Mouse (Mus musculus) MEL (cell line): ENCODE measurements at regions not wholly inside any gene's neighbourhood (a gene's known extent, or its start where the extent isn't known, plus 50 kb on each side); places are given as distances from the start of the nearest gene placed in this dataset.

Source experiments
- DNase-seq: peaks from one replicate; pipeline ENCODE4 v3.0.0; 2011; ENCODE audit warnings: low read depth, low spot score
- H3K27ac ChIP-seq: 2 replicates; pipeline ENCODE4 v1.5.1; 2012; ENCODE audit warnings: low read depth, mild to moderate bottlenecking, control low read depth, low read length, moderate library complexity; ENCODE audit not compliant: control insufficient read depth
- H3K27me3 ChIP-seq, 2 experiments: fragments of 150-350 bp in 1 of 2; sonication (generic) in 1 of 2; 2 replicates each; pipeline ENCODE4 v1.6.1; 2012; ENCODE audit warnings: low read length in 2 of 2, mild to moderate bottlenecking in 2 of 2, improper control_type of control experiment in 1 of 2, moderate library complexity in 1 of 2; ENCODE audit not compliant: insufficient read depth in 2 of 2, control insufficient read depth in 1 of 2
- H3K36me3 ChIP-seq, 2 experiments: 2 replicates each; pipeline ENCODE4 v1.6.1; 2012 to 2014; ENCODE audit warnings: low read length in 2 of 2, improper control_type of control experiment in 1 of 2, inconsistent platforms in 1 of 2, mild to moderate bottlenecking in 1 of 2; ENCODE audit not compliant: insufficient read depth in 2 of 2, control insufficient read depth in 1 of 2
- H3K4me1 ChIP-seq, 2 experiments: fragments of 150-350 bp in 1 of 2; sonication (generic) in 1 of 2; 2 replicates each; pipeline ENCODE4 v1.6.1; 2012; ENCODE audit warnings: low read length in 2 of 2, improper control_type of control experiment in 1 of 2, mild to moderate bottlenecking in 1 of 2; ENCODE audit not compliant: insufficient read depth in 2 of 2, control insufficient read depth in 1 of 2
- H3K4me3 ChIP-seq, 2 experiments: fragments of 150-350 bp in 1 of 2; sonication (generic) in 1 of 2; 2 replicates each; pipeline ENCODE4 v1.5.1; 2012; ENCODE audit warnings: low read depth in 2 of 2, low read length in 2 of 2, mild to moderate bottlenecking in 2 of 2, moderate library complexity in 2 of 2, control low read depth in 1 of 2, improper control_type of control experiment in 1 of 2; ENCODE audit not compliant: control insufficient read depth in 1 of 2, insufficient read depth in 1 of 2
- H3K79me2 ChIP-seq: 2 replicates; pipeline ENCODE4 v1.6.1; 2012; ENCODE audit warnings: mild to moderate bottlenecking, low read length, moderate library complexity; ENCODE audit not compliant: control insufficient read depth, poor library complexity, insufficient read depth
- H3K9ac ChIP-seq: 2 replicates; pipeline ENCODE4 v1.6.1; 2012; ENCODE audit warnings: low read depth, mild to moderate bottlenecking, control low read depth, low read length, moderate library complexity; ENCODE audit not compliant: control insufficient read depth, poor library complexity, severe bottlenecking
- H3K9me3 ChIP-seq: fragments of 150-350 bp; sonication (generic); replicated peaks from 2 replicates; pipeline ENCODE4 v1.6.1; 2012; ENCODE audit warnings: mild to moderate bottlenecking, low read length, improper control_type of control experiment, moderate library complexity; ENCODE audit not compliant: insufficient read depth
- BHLHE40 ChIP-seq: IDR thresholded peaks from 2 replicates; pipeline ENCODE4 v1.6.1; 2012; ENCODE audit warnings: low read depth, mild to moderate bottlenecking, inconsistent platforms, low read length, improper control_type of control experiment, borderline replicate concordance
- CHD1 ChIP-seq: IDR thresholded peaks from 2 replicates; pipeline ENCODE4 v1.6.1; 2012; ENCODE audit warnings: low read depth, mild to moderate bottlenecking, inconsistent platforms, low read length, improper control_type of control experiment
- CTCF ChIP-seq, 3 experiments: IDR thresholded peaks in 2 of 3; conservative IDR thresholded peaks in 1 of 3; 2 replicates each; pipeline ENCODE4 v1.5.1; 2011 to 2012; ENCODE audit warnings: low read length in 3 of 3, low read depth in 2 of 3, mild to moderate bottlenecking in 2 of 3, improper control_type of control experiment in 1 of 3, inconsistent platforms in 1 of 3, mixed read lengths in 1 of 3, moderate library complexity in 1 of 3; ENCODE audit not compliant: control insufficient read depth in 1 of 3, insufficient read depth in 1 of 3, poor library complexity in 1 of 3, severe bottlenecking in 1 of 3
- EP300 ChIP-seq, 2 experiments: IDR thresholded peaks; 2 replicates each; pipeline ENCODE4 v1.6.1; 2011; ENCODE audit warnings: improper control_type of control experiment in 2 of 2, low read length in 2 of 2, low read depth in 1 of 2, mild to moderate bottlenecking in 1 of 2
- GABPA ChIP-seq: IDR thresholded peaks from 2 replicates; pipeline ENCODE4 v1.6.1; 2012; ENCODE audit warnings: low read depth, mild to moderate bottlenecking, inconsistent platforms, low read length, improper control_type of control experiment, moderate library complexity
- GATA1 ChIP-seq: IDR thresholded peaks from 2 replicates; pipeline ENCODE4 v1.6.1; 2011; ENCODE audit warnings: low read depth, low read length, improper control_type of control experiment
- HCFC1 ChIP-seq: IDR thresholded peaks from 2 replicates; pipeline ENCODE4 v1.6.1; 2012; ENCODE audit warnings: low read depth, mild to moderate bottlenecking, inconsistent platforms, low read length, improper control_type of control experiment, moderate library complexity
- MAFK ChIP-seq: IDR thresholded peaks from 2 replicates; pipeline ENCODE4 v1.6.1; 2011; ENCODE audit warnings: low read depth, mild to moderate bottlenecking, low read length, improper control_type of control experiment, borderline replicate concordance
- MAX ChIP-seq: IDR thresholded peaks from 2 replicates; pipeline ENCODE4 v1.6.1; 2011; ENCODE audit warnings: low read length, improper control_type of control experiment
- MAZ ChIP-seq: IDR thresholded peaks from 2 replicates; pipeline ENCODE4 v1.6.1; 2012; ENCODE audit warnings: low read depth, mild to moderate bottlenecking, inconsistent platforms, low read length, improper control_type of control experiment
- MEF2A ChIP-seq: IDR thresholded peaks from 2 replicates; pipeline ENCODE4 v1.6.1; 2014; ENCODE audit warnings: low read depth, mild to moderate bottlenecking, inconsistent platforms, low read length, improper control_type of control experiment; ENCODE audit not compliant: poor library complexity, insufficient replicate concordance, severe bottlenecking; ENCODE audit errors: extremely low read depth
- MXI1 ChIP-seq: IDR thresholded peaks from 2 replicates; pipeline ENCODE4 v1.6.1; 2011; ENCODE audit warnings: mild to moderate bottlenecking, low read depth, low read length, improper control_type of control experiment
- MYC ChIP-seq: IDR thresholded peaks from 2 replicates; pipeline ENCODE4 v1.6.1; 2011; ENCODE audit warnings: low read depth, mild to moderate bottlenecking, low read length, improper control_type of control experiment, moderate library complexity
- NELFE ChIP-seq: IDR thresholded peaks from 2 replicates; pipeline ENCODE4 v1.6.1; 2011; ENCODE audit warnings: low read depth, low read length, improper control_type of control experiment
- NRF1 ChIP-seq: IDR thresholded peaks from 2 replicates; pipeline ENCODE4 v1.6.1; 2014; ENCODE audit warnings: low read depth, mild to moderate bottlenecking, inconsistent platforms, low read length, improper control_type of control experiment, moderate library complexity; ENCODE audit not compliant: poor library complexity, insufficient read depth, severe bottlenecking
- POLR2AphosphoS2 ChIP-seq: IDR thresholded peaks from 2 replicates; pipeline ENCODE4 v1.6.1; 2011; ENCODE audit warnings: low read length, improper control_type of control experiment
- POLR2AphosphoS5 ChIP-seq: IDR thresholded peaks from 2 replicates; pipeline ENCODE4 v1.6.1; 2012; ENCODE audit warnings: low read depth, borderline replicate concordance, mild to moderate bottlenecking, inconsistent platforms, low read length, moderate library complexity, mixed read lengths
- RAD21 ChIP-seq: IDR thresholded peaks from 2 replicates; pipeline ENCODE4 v1.6.1; 2011; ENCODE audit warnings: mild to moderate bottlenecking, low read depth, low read length, improper control_type of control experiment
- RCOR1 ChIP-seq: IDR thresholded peaks from 2 replicates; pipeline ENCODE4 v1.6.1; 2012; ENCODE audit warnings: low read depth, mild to moderate bottlenecking, inconsistent platforms, low read length, improper control_type of control experiment
- SIN3A ChIP-seq: IDR thresholded peaks from 2 replicates; pipeline ENCODE4 v1.6.1; 2012; ENCODE audit warnings: low read length, improper control_type of control experiment, inconsistent platforms
- SMC3 ChIP-seq: IDR thresholded peaks from 2 replicates; pipeline ENCODE4 v1.6.1; 2011; ENCODE audit warnings: low read depth, low read length, improper control_type of control experiment
- TBP ChIP-seq: IDR thresholded peaks from 2 replicates; pipeline ENCODE4 v1.8.0; 2011; ENCODE audit warnings: low read depth, low read length, improper control_type of control experiment
- UBTF ChIP-seq: IDR thresholded peaks from 2 replicates; pipeline ENCODE4 v1.6.1; 2012; ENCODE audit warnings: low read depth, mild to moderate bottlenecking, inconsistent platforms, low read length, improper control_type of control experiment, moderate library complexity, borderline replicate concordance; ENCODE audit not compliant: insufficient read depth
- USF2 ChIP-seq, 2 experiments: IDR thresholded peaks; 2 replicates each; pipeline ENCODE4 v1.6.1; 2011 to 2012; ENCODE audit warnings: improper control_type of control experiment in 2 of 2, low read length in 2 of 2, borderline replicate concordance in 1 of 2, inconsistent platforms in 1 of 2, low read depth in 1 of 2, mild to moderate bottlenecking in 1 of 2; ENCODE audit not compliant: insufficient read depth in 1 of 2
- ZC3H11A ChIP-seq: IDR thresholded peaks from 2 replicates; pipeline ENCODE4 v1.6.1; 2012; ENCODE audit warnings: low read depth, mild to moderate bottlenecking, inconsistent platforms, low read length, improper control_type of control experiment
- ZKSCAN1 ChIP-seq: IDR thresholded peaks from 2 replicates; pipeline ENCODE4 v1.6.1; 2012; ENCODE audit warnings: low read depth, mild to moderate bottlenecking, inconsistent platforms, low read length, improper control_type of control experiment, moderate library complexity
- ZMIZ1 ChIP-seq: IDR thresholded peaks from 2 replicates; pipeline ENCODE4 v1.6.1; 2012; ENCODE audit warnings: low read depth, mild to moderate bottlenecking, inconsistent platforms, low read length, improper control_type of control experiment, moderate library complexity
- ZNF384 ChIP-seq: IDR thresholded peaks from 2 replicates; pipeline ENCODE4 v1.6.1; 2012; ENCODE audit warnings: low read depth, mild to moderate bottlenecking, inconsistent platforms, low read length, improper control_type of control experiment

GRCm38 (mm10) chr13:117550108-117550507, 52.0 kb upstream of the Hcn1 start:
- Histone ChIP-seq H3K9me3 (no peaks in the 10 kb centered on the region), H3K9ac (no peak overlapping the region), H3K27ac (no peak overlapping the region), H3K4me1 (no peaks in the 10 kb centered on the region), H3K27me3 (no peaks in the 10 kb centered on the region), H3K4me3 (no peak overlapping the region), H3K36me3 (no peaks in the 10 kb centered on the region), H3K79me2 (no peaks in the 10 kb centered on the region)
- peak; percentile 57 for DNase-seq
- no peak for TF ChIP-seq MYC
- TF ChIP-seq POLR2AphosphoS2 = no peak
- TF ChIP-seq MAZ = no peak
- no peak for TF ChIP-seq GATA1
- no peak for TF ChIP-seq POLR2AphosphoS5
- TF ChIP-seq TBP = no peak
- no peak for TF ChIP-seq SIN3A
- TF ChIP-seq ZKSCAN1 = no peak
- no peak for TF ChIP-seq MAFK
- no peak for TF ChIP-seq CHD1
- TF ChIP-seq ZMIZ1 = no peak
- no peak for TF ChIP-seq NRF1
- no peak for TF ChIP-seq HCFC1
- no peak for TF ChIP-seq MXI1
- TF ChIP-seq ZC3H11A = peak; percentile 63
- TF ChIP-seq EP300 (IDR thresholded peaks at IDR 0.05; ENCODE audit: low read depth in 1 of 2, low read length in 2 of 2) = no peak
- TF ChIP-seq GABPA = no peak
- TF ChIP-seq MEF2A = no peak
- TF ChIP-seq UBTF = no peak
- TF ChIP-seq RCOR1 = no peak
- TF ChIP-seq ZNF384 = no peak
- TF ChIP-seq USF2 (IDR thresholded peaks at IDR 0.05; ENCODE audit: borderline replicate concordance in 1 of 2, insufficient read depth in 1 of 2, low read depth in 1 of 2, low read length in 2 of 2) = no peak
- TF ChIP-seq NELFE = no peak
- peak; percentile 83 for TF ChIP-seq RAD21
- TF ChIP-seq MAX = no peak
- TF ChIP-seq SMC3 = peak; percentile 80
- peak; percentile 80 to 86 (median 80) for TF ChIP-seq CTCF (IDR thresholded peaks at IDR 0.05 in 2 of 3, conservative IDR thresholded peaks at IDR 0.05 in 1 of 3; ENCODE audit: control insufficient read depth in 1 of 3, insufficient read depth in 1 of 3, low read depth in 2 of 3, low read length in 3 of 3, poor library complexity in 1 of 3, severe bottlenecking in 1 of 3)
- no peak for TF ChIP-seq BHLHE40
